Mouse (Mus musculus): ENCODE results near the gene Mrps36.
"Not testable (repeated sequence)": the region's sequence is repeated elsewhere in the genome, so short reads cannot be mapped to it uniquely, and the experiment has no call there.

Mrps36 gene

GRCm38 (mm10) chr13:100744036-100744744, at the start of gene Mrps36:
Gene Mrps36, minus strand, starts transcription at chr13:100744659.
- peak; percentile 97 for DNase-seq

- no peak for DNase-seq
Measured at GRCm38 (mm10) chr13:100789083-100789482, 44.6 kb upstream of the Mrps36 start.

GRCm38 (mm10) chr13:100788057-100788456, 43.6 kb upstream of the Mrps36 start:
- not testable (repeated sequence) for DNase-seq

GRCm38 (mm10) chr13:100787316-100788010, 43.0 kb upstream of the Mrps36 start:
- peak; percentile 64 to 66 for DNase-seq

- DNase-seq = peak; percentile 94 to 95
Measured at GRCm38 (mm10) chr13:100786414-100786867, 42.0 kb upstream of the Mrps36 start, which contains the start of gene Ccnb1. Gene Ccnb1, minus strand, starts transcription at chr13:100786570.

GRCm38 (mm10) chr13:100785806-100786413, 41.5 kb upstream of the Mrps36 start:
- DNase-seq = peak in 1 of 2 experiments; percentile 15

GRCm38 (mm10) chr13:100777491-100777890, 33.0 kb upstream of the Mrps36 start:
- DNase-seq = no peak

- no peak for DNase-seq
Measured at GRCm38 (mm10) chr13:100776710-100777109, 32.3 kb upstream of the Mrps36 start.

- no peak for DNase-seq
Measured at GRCm38 (mm10) chr13:100776056-100776419, 31.6 kb upstream of the Mrps36 start.

- peak; percentile 91 to 94 for DNase-seq
Measured at GRCm38 (mm10) chr13:100775252-100776055, 31.0 kb upstream of the Mrps36 start, which contains the start of gene Cenph. Gene Cenph, minus strand, starts transcription at chr13:100775899.

GRCm38 (mm10) chr13:100774704-100775103, 30.2 kb upstream of the Mrps36 start:
- DNase-seq = no peak

- no peak for DNase-seq
Measured at GRCm38 (mm10) chr13:100755329-100755728, 10.9 kb upstream of the Mrps36 start.

- no peak for DNase-seq
Measured at GRCm38 (mm10) chr13:100754186-100754585, 9.7 kb upstream of the Mrps36 start.

GRCm38 (mm10) chr13:100753011-100753410, 8.6 kb upstream of the Mrps36 start:
- DNase-seq = no peak

GRCm38 (mm10) chr13:100752529-100752928, 8.1 kb upstream of the Mrps36 start:
- no peak for DNase-seq

GRCm38 (mm10) chr13:100751402-100751801, 6.9 kb upstream of the Mrps36 start:
- no peak for DNase-seq

- DNase-seq = no peak
Measured at GRCm38 (mm10) chr13:100750799-100751198, 6.3 kb upstream of the Mrps36 start.

- peak in 1 of 2 experiments; percentile 9 for DNase-seq
Measured at GRCm38 (mm10) chr13:100748638-100749037, 4.2 kb upstream of the Mrps36 start.

- no peak for DNase-seq
Measured at GRCm38 (mm10) chr13:100746090-100746489, 1.6 kb upstream of the Mrps36 start.

GRCm38 (mm10) chr13:100743346-100744035, 968 bp downstream of the Mrps36 start:
- DNase-seq = peak; percentile 36 to 50

- peak in 1 of 2 experiments; percentile 15 for DNase-seq
Measured at GRCm38 (mm10) chr13:100742831-100743230, 1.6 kb downstream of the Mrps36 start.

- DNase-seq = no peak
Measured at GRCm38 (mm10) chr13:100732756-100733155, 11.7 kb downstream of the Mrps36 start.

Data from kidney, postnatal 36 days (tissue).